Mouse (Mus musculus): ENCODE results near the gene Hdac9.
"Not testable (repeated sequence)": the region's sequence is repeated elsewhere in the genome, so short reads cannot be mapped to it uniquely, and the experiment has no call there.

The Hdac9 gene

GRCm38 (mm10) chr12:34481702-34482101 lies 435.2 kb downstream of the Hdac9 start:
- no peak for DNase-seq

DNA sequence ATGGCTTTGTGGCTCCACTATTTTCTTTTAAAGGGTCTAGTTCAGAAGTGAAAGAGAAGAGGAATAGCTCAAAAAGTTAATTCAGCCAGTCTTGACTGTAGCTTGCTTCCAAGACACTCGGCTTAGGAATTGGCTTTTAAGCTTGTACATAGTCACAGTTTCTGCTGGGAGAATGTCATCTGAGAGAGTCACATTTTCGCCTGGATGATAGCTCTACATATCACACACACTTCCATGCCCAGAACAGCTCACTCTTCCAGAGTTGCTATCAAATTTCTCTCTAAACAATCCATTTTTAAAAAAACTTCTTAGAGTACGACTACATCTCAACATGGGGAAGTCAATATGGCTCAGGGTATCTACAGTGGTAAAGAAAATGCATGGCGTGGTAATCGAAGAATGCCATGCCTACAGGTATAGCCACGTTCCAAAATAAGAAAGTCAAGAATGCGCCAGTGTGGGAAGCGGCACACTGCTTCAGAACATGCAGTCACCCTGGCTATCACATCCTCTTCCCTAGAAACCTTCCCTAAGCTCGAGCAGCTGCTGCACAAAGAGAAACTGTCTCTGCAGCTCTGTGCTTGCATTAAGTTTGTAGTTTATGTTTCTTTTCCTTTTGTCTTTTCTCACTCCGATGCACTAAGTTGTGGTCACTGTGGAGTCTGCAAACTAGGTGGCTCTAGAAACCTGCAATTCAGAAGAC lies 443.8 kb downstream of the Hdac9 start:
- no peak for DNase-seq

- no peak for DNase-seq
These were observed 444.4 kb downstream of the Hdac9 start for GRCm38 (mm10) chr12:34472542-34472941.

DNA sequence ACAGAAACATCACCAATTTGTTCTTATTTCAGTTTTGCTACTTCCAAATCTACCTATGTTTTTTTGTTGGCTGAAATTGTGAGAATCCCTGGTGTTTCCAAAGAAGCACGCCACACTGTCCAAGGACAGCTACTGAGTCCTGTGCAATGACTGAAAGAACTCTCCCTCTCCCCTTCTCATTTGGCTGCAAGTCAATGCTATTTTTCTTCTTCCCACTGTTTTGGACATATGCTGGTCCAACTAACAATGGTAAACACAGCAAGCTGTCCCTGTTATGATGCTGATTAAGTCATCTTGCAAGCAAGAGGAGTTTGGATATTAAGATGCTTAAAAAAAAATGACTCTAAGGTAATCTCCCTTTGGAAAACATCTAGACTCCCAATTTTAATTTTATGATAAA lies 455.2 kb downstream of the Hdac9 start:
- DNase-seq: peak in 1 of 2 experiments; percentile 17

DNA sequence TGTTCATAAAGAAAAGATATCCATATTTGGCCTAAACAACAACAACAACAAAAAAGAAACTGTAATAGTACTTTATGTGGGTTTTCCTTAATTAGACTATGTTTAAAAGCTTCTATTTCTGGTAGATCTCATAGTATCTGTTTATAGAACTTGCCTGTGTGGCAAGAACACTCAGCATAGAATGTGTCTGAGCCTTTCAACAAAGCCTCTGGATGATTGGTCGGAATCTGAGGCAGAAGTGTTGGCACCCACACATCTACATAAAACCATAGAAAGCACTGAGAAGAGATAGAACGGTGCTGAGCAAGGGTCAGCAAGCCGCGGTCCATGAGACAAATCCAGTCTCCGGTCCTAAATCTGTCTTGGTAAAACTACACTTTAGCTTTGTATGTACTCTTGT lies 464.3 kb downstream of the Hdac9 start:
- no peak for DNase-seq

GRCm38 (mm10) chr12:34451198-34451597 lies 465.7 kb downstream of the Hdac9 start:
- peak in 1 of 2 experiments; percentile 23 for DNase-seq

DNA sequence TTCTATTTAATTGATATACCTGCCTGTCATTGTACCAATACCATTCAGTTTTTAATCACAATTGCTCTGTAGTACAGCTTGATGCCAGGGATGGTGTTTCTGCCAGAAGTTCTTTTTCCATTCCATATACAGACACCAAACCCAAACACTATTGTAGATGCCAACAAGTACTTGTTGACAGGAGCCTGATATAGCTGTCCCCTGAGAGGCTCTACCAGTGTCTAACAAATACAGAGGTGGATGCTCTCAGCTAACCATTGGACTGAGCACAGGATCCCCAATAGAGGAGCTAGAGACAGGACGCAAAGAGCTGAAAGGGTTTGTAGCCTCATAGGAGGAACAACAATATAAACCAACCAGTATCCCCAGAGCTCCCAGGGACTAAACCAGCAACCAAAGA lies 472.2 kb downstream of the Hdac9 start:
- not testable (repeated sequence) for DNase-seq

GRCm38 (mm10) chr12:34440930-34441329 lies 476.0 kb downstream of the Hdac9 start:
- no peak for DNase-seq

DNA sequence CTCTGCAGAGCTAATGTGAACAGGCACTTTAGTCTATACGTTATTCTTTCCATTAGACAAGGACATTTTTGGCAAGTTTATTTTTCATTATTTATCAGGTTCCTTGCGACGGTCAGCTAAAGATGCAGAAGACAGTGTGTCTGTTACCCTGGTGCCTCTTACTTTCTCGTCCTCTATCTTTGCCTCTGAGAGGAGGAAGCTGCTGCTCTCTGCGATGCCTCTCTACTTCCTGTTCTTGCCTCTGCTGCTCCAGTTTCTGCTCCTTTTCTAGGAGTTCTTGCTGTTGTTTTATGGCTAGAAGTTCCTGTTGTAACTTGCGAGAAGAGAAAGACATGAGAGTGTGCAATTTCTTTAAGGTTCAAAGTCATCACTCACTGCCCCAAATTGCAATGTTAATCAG lies 484.0 kb downstream of the Hdac9 start:
- no peak for DNase-seq

GRCm38 (mm10) chr12:34432461-34432860 lies 484.4 kb downstream of the Hdac9 start:
- no peak for DNase-seq

GRCm38 (mm10) chr12:34431832-34432231 lies 485.1 kb downstream of the Hdac9 start:
- DNase-seq: no peak

DNA sequence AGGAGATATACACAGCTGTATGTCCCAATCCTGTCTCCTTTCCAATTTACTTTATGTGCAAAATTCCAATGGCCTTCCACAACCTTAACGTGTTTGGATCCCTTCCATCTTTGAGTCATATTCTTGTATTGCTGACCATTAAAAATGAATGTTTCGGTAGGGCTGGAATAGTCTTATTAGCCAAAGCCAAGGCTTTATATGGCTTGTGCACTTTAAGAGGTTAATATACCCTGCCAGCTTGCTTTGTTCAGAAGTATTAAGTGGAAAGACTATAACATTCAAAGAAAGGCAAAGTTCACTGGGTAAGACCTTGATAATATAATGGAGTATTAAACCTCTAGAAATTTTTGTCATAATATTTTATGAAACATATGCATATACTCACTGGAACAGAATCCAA lies 491.4 kb downstream of the Hdac9 start:
- DNase-seq: no peak

DNA sequence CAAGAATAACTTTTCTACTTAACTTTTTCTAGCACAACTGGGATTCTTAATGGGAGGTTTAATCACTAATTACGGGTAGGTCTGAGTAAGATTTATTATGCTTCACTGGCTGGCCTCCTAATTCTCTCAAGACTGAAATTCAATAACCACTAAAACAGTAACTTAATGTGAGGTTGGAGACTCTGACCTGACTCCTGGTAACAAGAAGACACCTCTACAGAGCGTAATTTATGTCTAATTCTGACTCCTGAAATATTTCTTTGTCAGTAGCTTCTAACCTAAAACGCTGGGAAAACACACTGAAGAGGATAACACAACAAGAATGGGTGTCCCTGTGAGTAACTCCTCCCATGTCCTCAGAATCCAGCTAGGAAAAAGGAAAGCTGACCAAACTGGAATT lies 508.8 kb downstream of the Hdac9 start:
- DNase-seq: no peak

DNA sequence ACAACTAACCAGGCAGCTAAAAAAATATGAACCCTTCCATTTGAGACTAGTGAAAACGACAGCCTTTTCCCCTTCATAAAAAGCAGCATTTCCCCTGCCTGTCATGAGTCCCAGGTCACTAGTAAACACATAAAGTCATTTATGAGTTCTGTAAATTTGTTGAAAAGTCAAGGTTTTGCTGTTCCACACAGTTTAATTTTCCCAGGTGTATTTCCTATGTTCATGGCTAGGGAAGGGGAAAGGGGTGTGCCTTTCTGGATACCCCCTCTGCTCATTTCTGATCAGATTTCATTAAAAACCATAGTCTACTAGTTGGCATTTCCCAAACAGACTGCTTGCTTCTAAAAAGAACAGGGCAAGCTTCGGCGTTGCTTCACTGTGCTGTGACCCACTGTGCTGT lies 509.8 kb downstream of the Hdac9 start:
- no peak for DNase-seq

- no peak for DNase-seq
These were observed 514.8 kb downstream of the Hdac9 start for GRCm38 (mm10) chr12:34402065-34402464.

GRCm38 (mm10) chr12:34398611-34399010 lies 518.3 kb downstream of the Hdac9 start:
- no peak for DNase-seq

DNA sequence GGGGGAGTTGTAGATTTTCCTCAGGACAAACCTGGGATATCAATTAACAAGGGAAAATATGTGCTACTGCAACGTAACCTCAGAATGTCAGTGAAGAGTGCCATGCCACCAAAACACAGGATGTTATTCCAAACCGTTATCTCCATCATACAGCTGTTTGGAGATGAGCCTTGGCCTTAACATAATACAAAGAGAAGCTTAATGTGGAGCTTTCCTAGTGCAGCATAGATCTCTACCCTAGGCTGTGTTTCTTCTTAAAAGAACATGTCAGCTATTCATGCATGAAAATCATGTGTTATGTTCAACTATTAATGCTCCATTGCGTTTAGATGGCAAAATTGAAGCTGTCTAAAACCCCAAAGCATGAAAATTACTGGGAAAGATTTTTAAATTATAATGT lies 522.6 kb downstream of the Hdac9 start:
- DNase-seq: no peak

DNA sequence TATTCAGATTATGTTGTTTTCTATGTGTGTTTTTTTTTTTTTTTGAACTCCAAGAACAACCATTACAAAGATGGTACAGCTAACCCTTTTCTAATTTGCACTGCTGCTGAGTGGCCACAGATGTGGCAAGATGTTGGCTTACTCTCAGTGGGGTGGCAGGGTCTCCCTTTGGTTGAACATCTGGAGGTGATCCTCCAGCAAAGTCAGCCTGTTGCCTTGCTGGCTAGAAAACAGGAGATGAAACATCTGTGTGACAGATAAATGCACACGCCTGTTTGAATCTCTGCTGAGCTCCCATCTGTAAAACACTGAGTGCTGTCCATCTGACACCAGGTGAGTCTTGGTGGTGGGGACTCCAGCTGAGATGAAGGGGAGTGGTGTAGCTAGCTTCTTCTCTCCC lies 537.2 kb downstream of the Hdac9 start:
- no peak for DNase-seq

GRCm38 (mm10) chr12:34378637-34379036 lies 538.3 kb downstream of the Hdac9 start:
- no peak for DNase-seq

DNA sequence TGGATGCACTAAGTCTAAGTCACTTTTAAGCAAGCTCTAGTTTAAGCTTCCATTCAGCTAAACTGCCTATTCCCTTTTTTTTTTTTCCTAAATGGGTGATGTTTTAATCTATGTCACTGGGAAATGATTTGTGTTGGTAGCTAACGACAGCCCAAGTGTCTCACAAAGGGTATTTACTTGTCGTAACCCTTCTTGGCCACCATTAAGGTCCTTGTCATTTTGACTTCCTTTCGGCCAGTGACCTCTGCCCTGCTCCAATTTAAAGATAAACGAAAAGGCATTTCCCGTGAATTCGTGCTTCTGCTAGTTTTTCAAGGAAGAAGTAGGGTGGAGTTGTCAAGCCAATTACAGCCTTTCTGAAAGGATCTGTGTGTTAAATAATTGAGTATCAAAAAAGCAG lies 565.0 kb downstream of the Hdac9 start:
- DNase-seq: no peak

DNA sequence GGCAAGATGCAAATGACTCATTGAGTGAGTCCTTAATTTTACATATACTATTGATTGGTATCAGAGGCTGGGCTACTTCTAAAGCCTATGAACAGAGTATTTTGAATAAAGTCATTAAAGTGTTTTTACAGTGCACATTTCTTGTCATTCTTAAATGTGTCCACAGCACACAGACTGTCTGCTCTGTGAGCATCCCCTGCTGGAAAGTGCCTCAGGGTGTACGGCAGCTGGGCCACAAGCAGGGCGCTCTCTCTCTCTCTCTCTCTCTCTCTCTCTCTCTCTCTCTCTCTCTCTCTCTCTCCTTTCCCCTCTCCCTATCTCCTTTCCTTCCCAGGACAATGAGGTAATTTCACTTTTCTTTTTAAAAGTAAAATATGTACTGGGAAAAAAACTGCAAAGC lies 569.4 kb downstream of the Hdac9 start:
- DNase-seq: no peak

- DNase-seq: no peak
These were observed 574.1 kb downstream of the Hdac9 start for GRCm38 (mm10) chr12:34342761-34343160.

- no peak for DNase-seq
These were observed 578.0 kb downstream of the Hdac9 start for GRCm38 (mm10) chr12:34338886-34339285.

DNA sequence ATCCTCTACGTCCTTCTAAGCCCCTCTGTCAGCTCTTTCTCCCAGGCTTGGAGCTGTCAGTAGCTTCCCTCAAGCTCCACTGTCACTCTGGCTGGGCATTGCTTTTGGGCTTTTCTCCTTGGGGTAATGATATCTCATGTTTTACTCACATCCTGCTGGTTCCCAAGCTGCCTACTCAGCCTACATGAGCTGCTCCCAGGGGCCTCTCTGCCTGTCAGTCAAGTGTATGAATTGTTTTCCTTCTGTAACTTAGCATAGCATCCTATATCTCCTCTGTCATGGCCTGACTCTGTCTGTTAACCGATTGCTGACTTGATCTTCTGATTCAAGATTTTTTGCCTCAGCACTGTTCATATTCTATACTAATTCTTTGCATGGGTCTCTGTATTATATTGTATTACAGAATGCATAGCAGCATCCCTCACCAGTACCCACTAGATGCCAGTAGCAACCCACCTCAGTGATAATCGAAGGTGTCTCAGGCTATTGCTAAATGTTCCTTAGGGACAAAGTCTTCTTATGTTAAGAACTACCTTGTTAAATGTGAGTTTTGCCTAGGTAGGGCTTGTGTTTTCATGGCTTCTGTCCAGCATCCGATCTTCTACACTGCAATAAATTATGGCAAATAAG lies 582.3 kb downstream of the Hdac9 start:
- DNase-seq: no peak

- DNase-seq: no peak
These were observed 584.0 kb downstream of the Hdac9 start for GRCm38 (mm10) chr12:34332884-34333283.
